Mouse (Mus musculus): ENCODE measurements around the gene Rhbdf1.

DNA sequence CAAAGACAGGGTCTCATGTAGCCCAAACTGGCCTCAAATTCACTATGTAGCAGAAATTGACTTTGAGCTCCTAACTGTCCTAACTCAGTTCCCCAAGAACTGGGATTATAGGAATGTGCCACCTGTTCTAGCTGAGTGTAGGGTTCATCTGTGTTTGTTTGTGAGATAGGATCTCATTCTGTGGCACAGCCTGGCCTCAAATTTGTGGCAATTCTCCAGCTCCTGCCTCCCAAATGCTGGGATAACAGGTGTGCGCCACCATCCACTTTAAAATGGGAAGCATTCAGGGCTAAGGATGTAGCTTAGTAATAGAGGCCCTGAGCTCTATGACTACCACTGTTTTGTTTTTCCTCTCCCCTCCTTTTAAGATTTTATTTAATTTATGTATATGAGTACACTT is 31.0 kb upstream of the Rhbdf1 start:
- TF ChIP-seq CTCF (IDR thresholded peaks at IDR 0.05; ENCODE audit: extremely low read depth, insufficient read depth, insufficient read length, insufficient replicate concordance): no peak
- TF ChIP-seq POLR2A (IDR thresholded peaks at IDR 0.05; ENCODE audit: low read depth, low read length): no peak
